Mouse (Mus musculus) ovary, adult 10 weeks (tissue): Measurements from ENCODE around the gene Cep295nl. TPM values are rescaled to one million over a fixed set of nuclear protein-coding genes. Genes with fewer than 3 reads are reported as not detected.

ENCODE experiments used
- polyA plus RNA-seq: library from polyadenylated mRNA; stranded (reverse); fragments of 350-450 nt; fragmentation: Illumina TruSeq; extraction: RNeasy Lipid Tissue Mini Kit (QIAGEN cat#74804); gene quantifications from one replicate; pipeline ENCODE4 v1.2.3, GENCODE M21; 2014

Cep295nl gene
- polyA plus RNA-seq = 0.23 TPM

DNA sequence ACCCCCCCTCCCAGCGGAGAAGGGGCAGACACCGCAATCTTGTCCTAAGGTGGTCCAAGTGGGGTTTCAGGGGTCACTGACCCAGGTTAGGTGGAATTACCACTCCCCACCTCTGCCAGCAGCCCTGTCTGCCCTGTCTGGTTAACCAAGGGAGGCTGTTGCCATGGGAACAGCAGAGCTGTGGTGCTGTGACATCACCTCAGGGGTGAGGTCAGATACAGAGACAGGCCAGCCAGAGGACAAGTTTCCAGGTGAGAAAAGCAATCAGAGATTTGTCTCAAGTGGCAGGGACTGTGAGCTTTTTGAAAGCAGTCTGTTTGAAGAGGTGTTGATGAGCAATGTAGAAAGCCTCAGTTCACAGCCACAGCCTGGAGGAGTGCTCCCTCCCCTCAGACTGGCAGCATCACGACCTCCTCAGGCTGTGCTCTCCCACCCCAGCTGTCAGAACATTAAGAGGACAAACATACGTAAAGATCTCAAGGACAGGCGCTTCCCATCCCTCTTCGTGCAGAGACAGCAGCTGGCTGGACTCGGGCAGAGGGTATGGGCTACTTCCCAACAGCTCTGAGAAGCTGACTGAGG, at the start of gene Cep295nl:
Cep295nl (minus strand) TSS at position 101 of the 582 bp plus-strand sequence.

GRCm38 (mm10) chr11:118355640-118356039, 13.3 kb upstream of the Cep295nl start, which contains the start of gene Timp2:
Gene Timp2, minus strand, starts transcription at chr11:118355740.

GRCm38 (mm10) chr11:118289999-118290889, 52.1 kb downstream of the Cep295nl start, which contains the start of gene Usp36:
Gene Usp36, minus strand, starts transcription at chr11:118290244.

Other genes starting within 250 kb of the Cep295nl start
- gene Dnah17, start 211.9 kb downstream of the Cep295nl start, polyA plus RNA-seq = not detected
- gene Cyth1, start 93.9 kb downstream of the Cep295nl start, polyA plus RNA-seq = 36.3 TPM
- 3.2 TPM for gene Usp36, start 52.3 kb downstream of the Cep295nl start, polyA plus RNA-seq
- 193 TPM for gene Timp2, start 13.2 kb upstream of the Cep295nl start, polyA plus RNA-seq
- 16.0 TPM for gene Lgals3bp, start 59.6 kb upstream of the Cep295nl start, polyA plus RNA-seq
- gene Cant1, start 76.6 kb upstream of the Cep295nl start, polyA plus RNA-seq = 4.3 TPM
- gene C1qtnf1, start 85.7 kb upstream of the Cep295nl start, polyA plus RNA-seq = 12.5 TPM
- gene Engase, start 134.3 kb upstream of the Cep295nl start, polyA plus RNA-seq = not detected